Mouse (Mus musculus) adrenal gland (tissue): ENCODE results near the gene Prdm16.

Source experiments
- intact Hi-C: fragments of 180-260 bp; cut with DNase I; formaldehyde crosslinking; loops from one replicate; pipeline ENCODE4 v1.15.1; 2025

Gene Prdm16

DNA sequence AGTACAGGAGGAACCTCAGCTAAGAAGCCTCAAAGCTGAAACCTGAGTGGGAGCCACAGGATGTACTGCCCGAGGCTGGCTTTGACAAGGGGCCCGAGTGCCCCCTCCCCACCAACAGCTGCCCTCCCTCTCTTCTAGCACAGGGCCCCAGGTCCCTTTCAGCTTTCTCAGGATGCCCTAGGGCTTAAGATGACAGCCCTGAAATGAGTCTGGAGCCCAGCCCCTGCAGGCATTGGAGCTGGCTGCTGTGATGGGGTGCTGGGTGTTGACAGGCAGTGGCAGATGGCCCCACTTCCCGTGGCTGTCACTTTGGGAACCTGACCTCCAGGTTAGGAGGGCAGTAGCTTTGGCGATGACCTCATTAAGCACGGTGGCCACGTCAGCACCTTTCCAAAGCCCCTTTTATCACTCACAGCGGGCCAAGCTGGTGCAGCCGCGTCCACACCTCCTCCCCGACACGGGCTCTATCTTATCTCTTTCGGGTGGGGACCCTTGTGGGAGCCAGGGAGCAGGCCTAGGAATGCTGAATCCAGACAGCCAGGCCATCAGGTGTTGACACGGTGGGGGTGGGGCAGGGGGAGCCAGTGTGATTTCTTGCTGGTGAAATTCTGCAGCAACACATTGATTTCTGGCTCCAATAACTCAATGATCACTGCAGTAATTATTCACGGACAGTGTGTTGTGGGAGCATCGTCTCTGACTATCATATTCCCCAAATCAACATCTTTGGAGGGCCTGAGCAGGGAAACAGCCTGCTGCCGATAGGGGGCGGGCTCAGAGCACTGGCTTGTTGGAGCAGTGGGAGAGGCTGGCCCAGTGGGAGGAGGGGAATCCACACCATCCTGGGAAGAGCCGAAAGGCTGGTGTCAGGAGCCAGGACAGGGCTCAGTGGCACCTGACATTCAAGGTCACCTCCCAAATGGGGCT is 243.2 kb downstream of the Prdm16 start:
- intact Hi-C loops: loop anchor here (5.0 kb wide), 1 partner anchor 66 kb away; no protein-coding TSS in a partner anchor

DNA sequence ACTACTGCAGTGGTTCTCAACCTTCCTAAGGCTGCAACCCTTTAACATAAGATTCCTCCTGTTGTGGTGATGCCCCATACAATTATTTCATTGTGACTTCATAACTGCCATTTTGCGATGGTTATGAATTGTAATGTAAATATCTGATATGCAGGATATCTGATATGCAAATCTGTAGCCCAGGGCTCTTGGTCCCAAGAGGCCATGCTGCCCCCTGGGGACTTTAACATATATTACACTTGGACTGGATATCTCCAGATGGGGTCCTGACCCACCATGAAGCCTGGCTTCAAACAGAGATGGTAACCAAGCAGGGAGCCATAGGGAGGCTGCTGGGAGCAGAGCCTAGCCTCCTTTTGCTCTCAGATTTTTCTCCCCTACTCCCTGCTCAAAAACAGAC is 244.0 kb downstream of the Prdm16 start:
- intact Hi-C loops: loop anchor here (5.0 kb wide), 1 partner anchor 65 kb away; no protein-coding TSS in a partner anchor

GRCm38 (mm10) chr4:154390333-154391080 is 246.2 kb downstream of the Prdm16 start:
- intact Hi-C loops: loop anchor here (5.0 kb wide), 1 partner anchor 63 kb away; no protein-coding TSS in a partner anchor

DNA sequence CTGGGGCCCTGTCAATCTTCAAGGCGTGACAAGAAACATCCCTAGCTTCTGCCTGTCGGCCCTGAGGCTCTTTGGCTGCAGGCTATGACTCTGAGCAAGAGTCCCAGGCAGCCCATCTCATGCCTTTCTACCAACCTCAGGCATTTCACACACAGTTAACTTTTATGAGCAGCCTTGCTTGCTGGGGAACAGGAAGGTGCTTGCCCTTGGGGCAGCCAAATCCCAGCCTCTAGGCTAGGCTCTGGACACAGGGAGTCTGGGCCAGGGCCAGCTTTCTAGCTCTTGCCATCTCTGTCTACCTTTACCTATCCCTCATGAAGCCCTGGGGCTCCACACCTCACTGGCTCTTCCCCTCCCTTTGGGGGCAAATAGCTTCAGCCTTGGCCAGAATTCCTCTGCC is 247.0 kb downstream of the Prdm16 start:
- intact Hi-C loops: loop anchor here (5.0 kb wide), 1 partner anchor 62 kb away; no protein-coding TSS in a partner anchor

GRCm38 (mm10) chr4:154386810-154387209 is 249.9 kb downstream of the Prdm16 start:
- intact Hi-C loops: no loop called here

GRCm38 (mm10) chr4:154385918-154386317 is 250.8 kb downstream of the Prdm16 start:
- intact Hi-C loops: no loop called here

GRCm38 (mm10) chr4:154385208-154385607 is 251.5 kb downstream of the Prdm16 start:
- intact Hi-C loops: no loop called here

DNA sequence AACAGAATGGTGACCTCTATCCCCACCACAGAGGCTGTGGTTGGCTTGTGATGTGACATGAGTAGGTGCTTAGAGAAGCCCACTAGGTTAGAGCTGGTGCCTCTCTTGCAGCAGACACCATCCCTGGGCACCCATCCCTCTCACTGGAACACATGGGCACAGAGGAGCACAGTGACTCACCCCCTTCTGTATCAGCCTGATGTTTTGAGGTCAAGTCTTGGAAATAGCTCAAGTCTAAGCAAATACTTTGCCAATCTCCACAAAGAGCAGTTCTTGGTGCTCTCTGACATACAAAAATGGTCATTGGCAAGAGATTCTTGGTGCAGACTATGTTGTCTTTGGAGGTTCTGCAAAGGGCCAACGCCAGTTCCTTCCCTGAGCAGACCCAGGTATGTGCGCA is 257.8 kb downstream of the Prdm16 start:
- intact Hi-C loops: no loop called here

DNA sequence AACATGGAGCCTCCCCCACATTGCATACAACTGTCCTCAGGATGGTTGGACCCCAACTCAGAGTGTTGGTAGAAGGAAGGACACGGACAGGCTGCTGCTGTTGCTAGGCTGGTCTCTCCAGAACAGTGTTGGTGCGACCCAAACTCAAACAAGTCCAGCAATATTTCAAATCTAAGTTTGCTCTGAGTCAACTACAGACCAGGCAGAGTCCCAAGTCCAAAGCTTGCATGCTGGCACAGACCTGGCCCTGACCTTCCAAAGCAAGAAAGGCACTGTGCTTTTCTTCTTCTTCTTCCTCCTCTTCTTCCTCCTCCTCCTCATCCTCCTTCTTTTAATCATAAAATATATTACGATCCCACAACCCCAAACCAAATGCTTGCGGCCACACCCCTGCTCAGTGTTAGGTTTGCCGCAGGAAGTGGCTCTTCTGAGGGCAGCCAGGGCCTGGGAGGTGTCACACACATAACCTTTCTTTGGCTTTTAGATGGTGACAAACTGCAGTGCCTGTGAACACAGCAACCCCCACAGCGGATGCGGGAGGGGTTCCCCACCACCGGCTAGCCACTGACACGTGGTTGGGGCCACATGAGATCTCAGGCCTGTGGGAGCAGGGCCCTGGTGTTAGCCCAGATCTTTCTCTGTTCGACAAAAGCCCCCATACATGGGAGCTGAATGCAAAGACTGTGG is 260.6 kb downstream of the Prdm16 start:
- intact Hi-C loops: no loop called here

GRCm38 (mm10) chr4:154371542-154372247 is 265.0 kb downstream of the Prdm16 start:
- intact Hi-C loops: no loop called here

- intact Hi-C loops: no loop called here
Measured at GRCm38 (mm10) chr4:154370841-154371240, 265.8 kb downstream of the Prdm16 start.

DNA sequence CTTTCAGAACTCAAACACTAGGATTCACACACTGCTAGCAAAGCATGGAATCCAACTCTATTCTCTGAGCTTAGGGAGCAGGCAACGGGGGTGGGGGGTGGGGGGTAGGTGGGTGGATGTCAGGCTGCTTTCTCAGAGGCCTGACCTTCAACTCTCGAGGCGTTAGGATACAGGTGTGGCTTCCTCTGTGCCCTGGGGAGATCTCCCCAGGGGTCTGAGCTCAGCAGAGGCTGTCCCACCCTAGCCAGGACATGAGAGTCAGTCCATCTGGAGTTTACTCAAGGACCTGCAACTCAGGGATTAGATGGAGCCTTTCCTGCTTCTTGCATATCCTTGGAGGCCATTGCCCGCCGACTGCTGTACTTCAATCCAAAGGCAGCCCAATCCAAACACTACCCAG is 267.6 kb downstream of the Prdm16 start:
- intact Hi-C loops: no loop called here

GRCm38 (mm10) chr4:154366836-154367235 is 269.8 kb downstream of the Prdm16 start:
- intact Hi-C loops: no loop called here

- intact Hi-C loops: no loop called here
Measured at GRCm38 (mm10) chr4:154364752-154365151, 271.9 kb downstream of the Prdm16 start.

DNA sequence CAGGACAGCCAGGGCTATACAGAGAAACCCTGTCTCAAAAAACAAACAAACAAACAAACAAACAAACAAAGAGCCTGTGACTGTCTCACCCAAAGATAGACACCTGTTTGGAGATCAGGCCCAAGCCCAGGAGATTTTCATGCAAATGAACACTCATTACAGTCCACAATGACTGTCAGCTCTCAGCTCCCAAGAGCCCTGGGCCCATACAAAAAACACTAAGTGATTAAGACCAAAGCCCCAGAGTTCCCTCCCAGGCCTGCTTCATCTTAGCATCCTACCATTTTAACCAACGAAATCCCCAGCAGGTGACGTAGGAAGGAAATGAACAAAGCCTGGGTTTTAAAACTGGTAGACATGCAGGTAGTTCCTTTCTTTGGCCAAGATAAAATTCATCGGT is 275.8 kb downstream of the Prdm16 start:
- intact Hi-C loops: no loop called here

DNA sequence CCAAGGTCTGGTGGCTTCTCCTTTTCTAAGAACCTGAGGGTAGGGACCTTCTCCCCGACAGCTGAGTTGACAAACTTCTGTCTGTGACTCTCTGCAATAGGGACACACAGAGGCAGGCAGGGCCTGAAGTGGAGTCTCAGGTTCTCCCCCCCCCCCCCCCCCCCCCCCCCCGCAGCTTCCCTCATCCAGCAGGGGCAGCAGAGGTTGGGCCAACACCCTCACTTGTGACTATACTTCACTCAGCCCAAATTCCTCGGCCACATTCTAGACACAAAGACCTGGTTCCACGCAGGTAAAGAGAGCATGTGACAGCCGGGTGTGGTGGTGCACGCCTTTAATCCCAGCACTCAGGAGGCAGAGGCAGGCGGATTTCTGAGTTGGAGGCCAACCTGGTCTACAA is 276.2 kb downstream of the Prdm16 start:
- intact Hi-C loops: no loop called here

- intact Hi-C loops: no loop called here
Measured at GRCm38 (mm10) chr4:154359762-154360300, 276.8 kb downstream of the Prdm16 start.

DNA sequence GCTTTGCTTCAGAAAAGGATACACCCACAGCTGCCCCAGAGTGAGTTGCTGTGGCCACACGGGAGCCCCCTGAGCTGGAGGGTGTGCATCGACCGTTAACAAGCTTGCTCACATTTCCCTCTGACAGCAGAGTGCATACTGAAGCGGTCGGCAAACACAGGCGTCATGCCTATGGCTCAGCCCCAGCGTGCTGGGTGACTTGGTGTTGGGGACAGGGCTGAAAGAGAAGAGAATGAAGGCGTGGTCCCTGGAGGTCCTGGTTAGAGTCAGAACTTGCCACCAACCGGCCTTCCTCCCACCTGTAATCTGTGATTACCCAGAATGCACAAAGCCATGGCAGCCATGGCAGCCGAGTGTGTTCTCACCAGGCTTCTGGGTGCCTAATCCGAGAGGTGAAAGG is 277.9 kb downstream of the Prdm16 start:
- intact Hi-C loops: no loop called here

DNA sequence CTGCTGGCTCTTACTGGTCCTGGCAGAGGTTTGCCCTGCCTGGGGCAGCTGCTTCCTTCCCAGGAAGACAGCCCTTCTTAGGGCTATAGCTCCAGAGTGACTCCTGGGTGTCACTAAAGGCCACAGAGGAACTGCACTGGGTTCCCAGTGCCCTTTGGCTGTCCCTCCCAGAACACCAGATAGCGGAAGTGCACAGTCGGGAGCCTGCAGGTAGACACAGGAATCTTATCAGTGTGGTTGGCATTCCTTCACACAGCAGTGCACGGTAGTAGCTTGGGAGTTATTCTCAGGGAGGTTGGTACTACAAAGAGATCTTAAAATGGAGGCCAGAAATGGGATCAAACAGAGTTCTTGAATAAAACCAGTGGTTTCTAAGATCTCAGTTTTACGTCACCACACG is 278.3 kb downstream of the Prdm16 start:
- intact Hi-C loops: no loop called here

- intact Hi-C loops: no loop called here
Measured at GRCm38 (mm10) chr4:154355408-154355807, 281.3 kb downstream of the Prdm16 start.

GRCm38 (mm10) chr4:154352246-154352645 is 284.4 kb downstream of the Prdm16 start:
- intact Hi-C loops: no loop called here
